Mouse (Mus musculus) testis, adult 2 months (tissue): ENCODE results near the gene Cdh23. TPM values are rescaled to one million over a fixed set of nuclear protein-coding genes. Genes with fewer than 3 reads are reported as not detected.
"Not testable (repeated sequence)": the region's sequence is repeated elsewhere in the genome, so short reads cannot be mapped to it uniquely, and the experiment has no call there.

Experiments used
- H3K27ac ChIP-seq: fragments of 200-500 bp; 2 replicates; pipeline ENCODE4 v1.5.1; 2012; ENCODE audit warnings: low read depth, low read length; ENCODE audit not compliant: control insufficient read depth, insufficient read depth
- H3K27me3 ChIP-seq: fragments of 200-500 bp; 2 replicates; pipeline ENCODE4 v1.6.1; 2012; ENCODE audit warnings: mild to moderate bottlenecking, low read length, moderate library complexity; ENCODE audit not compliant: control insufficient read depth, insufficient read depth
- H3K36me3 ChIP-seq: fragments of 200-500 bp; 2 replicates; pipeline ENCODE4 v1.6.1; 2012; ENCODE audit warnings: mild to moderate bottlenecking, low read length; ENCODE audit not compliant: control insufficient read depth, insufficient read depth
- H3K4me1 ChIP-seq: fragments of 200-500 bp; 2 replicates; pipeline ENCODE4 v1.6.1; 2012; ENCODE audit warnings: low read length; ENCODE audit not compliant: control insufficient read depth, insufficient read depth
- H3K4me3 ChIP-seq: fragments of 200-500 bp; 2 replicates; pipeline ENCODE4 v1.5.1; 2012; ENCODE audit warnings: low read depth, mild to moderate bottlenecking, low read length, moderate library complexity, mixed read lengths; ENCODE audit not compliant: control insufficient read depth
- CTCF ChIP-seq: fragments of 200-500 bp; IDR thresholded peaks from 2 replicates; pipeline ENCODE4 v1.5.1; 2012; ENCODE audit warnings: low read depth, mild to moderate bottlenecking, inconsistent platforms, low read length, moderate library complexity; ENCODE audit not compliant: control insufficient read depth, insufficient read depth, insufficient replicate concordance
- POLR2A ChIP-seq: fragments of 200-500 bp; IDR thresholded peaks from 2 replicates; pipeline ENCODE4 v1.6.1; 2012; ENCODE audit warnings: low read depth, mild to moderate bottlenecking, inconsistent platforms, low read length, moderate library complexity; ENCODE audit not compliant: control insufficient read depth
- polyA plus RNA-seq: library from polyadenylated mRNA; depleted of rRNA; stranded (reverse); fragments of >200 nt; gene quantifications from 2 replicates; pipeline ENCODE4 v1.2.3, GENCODE M21; 2012

Cdh23 gene
- polyA plus RNA-seq, 1 experiment = 34.4 TPM

DNA sequence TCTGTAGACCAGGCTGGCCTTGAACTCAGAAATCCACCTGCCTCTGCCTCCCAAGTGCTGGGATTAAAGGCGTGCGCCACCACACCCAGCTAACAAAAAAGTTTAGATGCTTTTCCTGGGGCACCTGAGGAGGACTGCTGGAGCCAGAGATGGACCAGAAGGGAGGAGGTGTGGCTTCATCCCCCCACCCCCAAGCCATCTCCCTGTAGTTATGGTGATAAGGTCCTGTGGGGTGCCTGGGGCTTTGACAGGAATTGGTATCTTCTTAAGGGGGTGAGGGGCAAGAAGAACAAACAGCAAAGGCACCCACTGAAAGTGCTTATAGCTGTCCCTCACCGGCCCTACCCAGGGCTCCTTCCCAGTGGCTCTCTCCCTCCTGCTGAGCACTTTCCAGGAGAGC, 30.6 kb upstream of the Cdh23 start:
- TF ChIP-seq CTCF = no peak
- TF ChIP-seq POLR2A = no peak
- H3K27me3 ChIP-seq = no peaks in the 10 kb centered on the region
- no peaks in the 10 kb centered on the region for H3K36me3 ChIP-seq
- H3K27ac ChIP-seq = no peak overlapping the region
- H3K4me1 ChIP-seq = no peaks in the 10 kb centered on the region
- H3K4me3 ChIP-seq = no peak overlapping the region

DNA sequence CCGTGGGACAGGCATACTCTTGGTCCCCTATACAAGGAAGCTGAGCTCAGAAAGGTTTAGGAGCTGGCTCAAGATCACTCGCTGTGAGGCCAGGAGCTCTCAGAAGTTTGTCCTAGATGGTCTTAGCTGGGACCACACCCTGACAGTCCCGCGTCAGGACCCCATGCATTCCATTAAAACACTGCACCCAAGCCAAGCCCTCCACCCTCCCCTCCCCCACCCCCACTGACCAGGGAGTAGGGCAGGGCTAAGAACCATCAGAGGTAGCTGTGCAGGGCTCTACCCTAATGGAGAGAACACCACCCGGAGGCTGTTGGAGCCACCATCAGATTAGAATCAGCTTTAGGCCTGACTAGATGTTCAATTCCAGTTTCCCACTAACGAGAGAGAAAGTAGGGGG, 28.2 kb upstream of the Cdh23 start:
- Histone ChIP-seq H3K27ac (no peak overlapping the region), H3K4me1 (no peaks in the 10 kb centered on the region), H3K27me3 (no peaks in the 10 kb centered on the region), H3K36me3 (no peaks in the 10 kb centered on the region), H3K4me3 (peak overlapping the region; percentile 2)
- no peak for TF ChIP-seq POLR2A
- no peak for TF ChIP-seq CTCF

DNA sequence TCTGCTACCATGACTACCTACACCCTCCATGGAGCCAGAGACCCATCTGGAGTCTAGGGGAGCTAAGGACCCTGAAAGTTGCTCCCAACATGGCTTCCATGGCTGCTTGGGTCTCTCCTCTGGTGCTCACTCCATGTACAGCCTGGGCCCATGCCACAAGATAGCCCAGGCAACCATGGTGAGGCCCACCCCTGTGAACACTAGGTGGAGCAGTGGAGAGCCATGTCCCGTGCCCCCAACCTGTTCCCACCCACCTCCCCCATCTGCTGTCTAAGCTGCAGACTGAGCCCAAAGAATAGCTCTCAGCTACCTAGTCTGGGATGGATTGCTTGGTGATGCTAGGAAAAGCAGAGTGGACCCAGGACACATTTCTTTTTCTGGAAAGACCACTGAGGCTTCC, 27.1 kb upstream of the Cdh23 start:
- no peak for TF ChIP-seq CTCF
- TF ChIP-seq POLR2A = no peak

DNA sequence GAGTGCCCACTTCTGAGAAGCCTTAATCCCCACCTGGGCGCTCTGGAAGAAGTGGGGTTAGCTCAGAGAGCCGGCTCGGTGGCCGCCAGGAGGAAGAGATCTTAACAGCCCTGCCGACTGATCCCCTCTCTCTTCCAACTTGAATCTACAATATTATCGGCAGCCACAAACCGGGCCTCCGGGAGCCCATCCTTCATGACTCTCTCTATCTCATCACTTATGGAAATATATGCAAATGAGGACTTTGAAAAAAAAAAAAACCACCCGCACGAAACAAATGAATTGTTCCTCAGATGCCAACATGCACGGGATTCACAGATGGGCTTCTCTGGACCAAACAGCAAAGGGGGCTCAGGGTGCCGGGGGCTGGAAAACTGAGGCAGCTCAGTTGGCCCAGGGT, 25.4 kb upstream of the Cdh23 start:
- H3K27ac ChIP-seq = no peak overlapping the region
- TF ChIP-seq CTCF = no peak
- TF ChIP-seq POLR2A = no peak
- no peaks in the 10 kb centered on the region for H3K4me1 ChIP-seq
- no peaks in the 10 kb centered on the region for H3K27me3 ChIP-seq
- no peak overlapping the region for H3K4me3 ChIP-seq
- no peaks in the 10 kb centered on the region for H3K36me3 ChIP-seq

More for the DNA sequence above, 27.1 kb upstream of the Cdh23 start:
- Histone ChIP-seq H3K27me3 (no peaks in the 10 kb centered on the region), H3K4me1 (no peaks in the 10 kb centered on the region), H3K4me3 (peak overlapping the region; percentile 2), H3K36me3 (no peaks in the 10 kb centered on the region), H3K27ac (no peak overlapping the region)

DNA sequence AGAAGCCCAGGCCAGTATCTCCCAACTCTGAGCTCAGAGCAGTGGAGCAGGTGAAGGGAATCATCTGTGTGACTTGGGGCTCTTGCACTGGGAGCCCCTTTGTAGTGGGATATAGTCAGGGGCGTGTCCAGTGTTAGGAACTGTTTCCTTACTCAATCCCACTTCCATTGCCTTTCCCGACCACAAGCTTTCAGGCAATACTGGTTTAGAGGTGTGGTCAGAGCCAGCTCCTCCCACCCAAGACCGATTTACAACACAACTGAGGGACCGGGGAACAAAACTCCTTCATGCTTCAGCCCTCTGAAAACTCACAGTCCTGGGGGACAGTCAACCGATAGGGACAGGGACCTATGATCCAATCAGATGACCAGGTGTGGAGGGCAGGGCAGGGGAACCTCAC, 24.2 kb upstream of the Cdh23 start:
- Histone ChIP-seq H3K4me1 (no peaks in the 10 kb centered on the region), H3K27me3 (no peaks in the 10 kb centered on the region), H3K4me3 (no peak overlapping the region; the same call in 1 of the 2 replicates), H3K36me3 (no peaks in the 10 kb centered on the region), H3K27ac (no peak overlapping the region)
- TF ChIP-seq CTCF (no peak), POLR2A (no peak)

DNA sequence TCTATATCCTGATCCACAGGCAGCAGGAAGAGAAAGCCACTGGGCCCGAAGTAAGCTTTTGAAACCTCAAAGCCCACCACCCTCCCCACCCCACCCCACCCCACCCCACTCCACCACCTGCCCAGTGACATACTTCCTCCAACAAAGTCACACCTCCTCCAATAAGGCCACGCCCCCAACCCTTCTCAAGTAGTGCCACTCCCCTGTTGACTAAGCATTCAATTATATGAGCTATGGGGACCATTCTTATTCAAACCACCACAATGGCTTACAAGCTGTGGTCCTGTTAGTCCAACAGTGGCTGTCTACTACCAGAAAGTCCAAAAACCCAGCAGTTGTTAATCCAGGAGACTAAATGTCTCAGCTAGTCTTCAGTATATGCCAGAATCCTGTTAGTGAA, 22.2 kb upstream of the Cdh23 start:
- H3K4me3 ChIP-seq = no peak overlapping the region
- H3K27ac ChIP-seq = no peak overlapping the region
- no peaks in the 10 kb centered on the region for H3K36me3 ChIP-seq
- TF ChIP-seq POLR2A = no peak
- no peak for TF ChIP-seq CTCF
- H3K4me1 ChIP-seq = no peaks in the 10 kb centered on the region
- H3K27me3 ChIP-seq = no peaks in the 10 kb centered on the region

DNA sequence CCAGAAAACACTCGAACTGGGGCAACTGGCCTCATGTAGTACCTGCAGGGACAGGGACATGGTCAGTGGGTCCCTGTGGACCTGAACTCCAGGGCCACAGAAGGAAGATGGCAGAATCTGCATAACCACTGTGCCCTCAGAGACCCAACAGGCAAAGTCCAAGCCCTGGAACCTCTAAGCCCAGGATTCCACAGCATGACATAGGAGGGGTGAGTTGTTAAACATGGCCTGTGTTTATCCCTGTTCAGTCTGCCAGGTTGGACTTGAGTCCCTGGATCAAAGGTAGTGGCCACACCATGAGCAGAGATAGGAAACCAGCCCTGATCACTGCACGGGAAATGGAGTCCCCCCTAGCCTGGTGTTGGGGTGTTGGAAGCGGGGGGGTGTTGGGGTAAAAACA, 20.2 kb upstream of the Cdh23 start:
- no peak for TF ChIP-seq CTCF
- TF ChIP-seq POLR2A = no peak
- Histone ChIP-seq H3K27ac (no peak overlapping the region), H3K27me3 (no peaks in the 10 kb centered on the region), H3K36me3 (no peaks in the 10 kb centered on the region), H3K4me1 (no peaks in the 10 kb centered on the region), H3K4me3 (no peak overlapping the region)

DNA sequence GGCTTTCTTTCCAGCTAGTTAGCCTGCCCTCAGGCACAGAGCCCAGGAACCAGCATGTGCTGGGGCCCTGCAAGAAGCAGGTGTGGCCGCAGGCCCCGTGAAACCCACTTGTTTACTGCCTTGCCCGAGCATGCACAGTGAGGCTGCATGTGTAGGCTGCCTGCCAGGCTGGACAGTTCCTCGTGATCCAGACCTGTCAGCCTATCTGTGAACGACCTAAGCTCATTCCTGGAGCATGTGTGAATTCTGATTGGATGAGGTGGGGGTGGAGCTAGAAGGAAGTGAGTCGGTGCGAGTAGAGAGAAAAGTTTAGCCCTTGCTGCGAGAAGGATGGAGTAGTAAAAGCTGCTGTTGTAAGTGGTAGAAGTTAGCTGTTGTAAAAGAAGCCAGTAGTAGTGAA, 16.0 kb upstream of the Cdh23 start:
- not testable (repeated sequence) for H3K4me3 ChIP-seq, H3K36me3 ChIP-seq, H3K27ac ChIP-seq, H3K4me1 ChIP-seq, H3K27me3 ChIP-seq
